Mouse (Mus musculus): Measurements from ENCODE around the gene Cask.

- TF ChIP-seq CTCF (conservative IDR thresholded peaks at IDR 0.05; ENCODE audit: low read length) = no peak
- no peak for TF ChIP-seq NANOG (IDR thresholded peaks at IDR 0.05; ENCODE audit: borderline replicate concordance, low read length)
Measured at GRCm38 (mm10) chrX:13577647-13578046, 273.5 kb downstream of the Cask start.
